Mouse (Mus musculus) heart, embryonic 13.5 days (tissue): Measurements from ENCODE around the gene Ncor1. TPM values are rescaled to one million over a fixed set of nuclear protein-coding genes. Genes with fewer than 3 reads are reported as not detected.

Source experiments
- polyA plus RNA-seq: library from polyadenylated mRNA; unstranded; fragments of >200 nt; fragmentation: Nextera tagmentation; extraction: Ambion mirVana; gene quantifications from 2 replicates; pipeline ENCODE4 v1.2.1, GENCODE M21; 2015

Ncor1 gene
- polyA plus RNA-seq, 1 experiment from 2014 or later: 101 TPM

Other genes starting within 250 kb of the Ncor1 start
- 1.4 and 2.0 TPM in 2 replicates for gene Adora2b, start 209.6 kb downstream of the Ncor1 start, polyA plus RNA-seq
- 17.1 and 18.1 TPM in 2 replicates for gene Zswim7, start 177.2 kb downstream of the Ncor1 start, polyA plus RNA-seq
- gene Ttc19, start 177.1 kb downstream of the Ncor1 start, polyA plus RNA-seq: 16.6 and 17.6 TPM in 2 replicates
- gene Pigl, start 81 bp downstream of the Ncor1 start, polyA plus RNA-seq: 8.5 TPM in 2 replicates
- 16.4 and 16.7 TPM in 2 replicates for gene Cenpv, start 80.7 kb upstream of the Ncor1 start, polyA plus RNA-seq
- gene Ubb, start 92.6 kb upstream of the Ncor1 start, polyA plus RNA-seq: 2,701 and 2,883 TPM in 2 replicates
- 3.4 and 4.7 TPM in 2 replicates for gene Trpv2, start 115.9 kb upstream of the Ncor1 start, polyA plus RNA-seq
- gene Lrrc75a, start 190.0 kb upstream of the Ncor1 start, polyA plus RNA-seq: 14.3 and 17.0 TPM in 2 replicates
- 42.8 and 53.9 TPM in 2 replicates for gene Mmgt2, start 190.1 kb upstream of the Ncor1 start, polyA plus RNA-seq